Mouse (Mus musculus) right cerebral cortex, postnatal 14 days (tissue): Measurements from ENCODE around the gene C77080.
A peak's percentile ranks its signal among the peaks of the same experiment; 100 is the strongest.

ENCODE experiments used
- DNase-seq: peaks from one replicate; pipeline ENCODE4 v3.0.0; 2022

The C77080 gene

DNA sequence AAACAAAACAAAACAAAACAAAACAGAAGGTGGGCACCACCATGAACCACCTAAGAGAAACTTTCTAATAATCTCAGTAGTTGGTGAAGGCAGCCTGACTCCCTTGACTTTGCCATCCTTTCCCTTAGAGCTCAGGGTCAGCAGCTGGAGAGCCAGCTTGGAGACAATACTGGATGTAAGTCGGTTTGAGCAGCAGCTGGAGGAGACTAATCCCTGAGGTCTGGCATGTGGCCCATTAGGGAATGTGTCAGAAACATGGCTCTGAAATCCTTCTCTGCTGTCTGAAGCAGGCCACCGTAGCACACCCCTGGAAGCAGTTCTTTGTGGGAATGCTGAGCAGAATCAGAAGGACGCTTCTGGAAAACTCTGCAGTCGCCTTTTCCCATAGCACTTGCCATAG, 49.7 kb downstream of the C77080 start:
- no peak for DNase-seq

DNA sequence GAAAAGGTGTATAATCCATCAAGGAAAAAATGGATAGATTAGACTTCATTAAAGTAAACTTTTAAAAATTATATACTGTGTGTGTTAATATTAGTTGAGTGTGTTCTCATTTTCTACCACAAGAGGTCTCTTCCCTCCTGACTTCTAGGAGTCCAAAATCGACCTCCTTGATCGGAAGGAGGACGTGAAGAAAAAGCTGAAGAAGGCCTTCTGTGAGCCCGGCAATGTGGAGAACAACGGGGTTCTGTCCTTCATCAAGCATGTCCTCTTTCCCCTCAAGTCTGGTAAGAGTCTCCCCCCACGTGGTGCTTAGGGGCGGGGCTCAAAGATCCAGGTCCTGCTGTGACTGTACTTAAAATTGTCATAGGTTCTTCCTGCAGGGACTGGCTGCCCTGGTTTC, 51.7 kb downstream of the C77080 start:
- no peak for DNase-seq

DNA sequence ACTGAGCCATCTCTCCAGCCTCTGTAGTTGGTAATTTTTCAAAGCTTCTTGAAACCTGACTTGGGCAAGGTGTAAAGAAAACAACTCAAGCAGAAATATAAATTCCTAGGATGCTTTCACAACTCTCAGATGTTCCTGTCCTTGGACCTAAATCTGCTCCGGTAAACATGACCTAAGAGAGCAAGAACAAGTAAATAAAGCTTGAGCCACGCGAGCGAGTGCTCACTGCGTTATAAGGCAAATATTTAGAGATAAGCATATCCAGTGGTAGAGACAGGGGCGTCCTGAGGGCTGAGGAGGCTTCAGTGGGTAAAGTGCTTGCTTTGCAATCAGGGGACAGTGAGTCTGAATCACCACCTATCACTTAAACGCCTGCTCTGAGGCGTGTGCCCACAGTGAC, 54.4 kb downstream of the C77080 start:
- DNase-seq = no peak

DNA sequence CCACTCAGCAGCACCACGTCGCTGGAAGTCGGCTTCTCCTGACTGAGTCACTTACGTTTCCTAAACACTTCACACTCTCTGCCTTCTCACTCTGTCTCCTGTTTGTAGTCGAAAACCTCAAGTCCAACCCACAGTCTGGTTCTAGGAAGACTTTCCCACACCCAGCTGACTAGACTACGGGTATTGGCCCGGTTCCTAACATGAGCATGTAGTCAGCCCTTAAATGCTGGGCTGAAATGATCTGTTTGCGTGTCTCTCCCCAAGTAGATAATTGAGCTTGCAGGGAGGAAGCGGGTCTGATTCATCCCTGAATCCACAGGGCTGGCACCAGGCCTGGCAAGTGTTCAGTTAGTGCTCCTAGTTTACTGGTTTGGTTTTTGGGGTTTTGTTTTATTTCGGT, 56.5 kb downstream of the C77080 start:
- DNase-seq = no peak

DNA sequence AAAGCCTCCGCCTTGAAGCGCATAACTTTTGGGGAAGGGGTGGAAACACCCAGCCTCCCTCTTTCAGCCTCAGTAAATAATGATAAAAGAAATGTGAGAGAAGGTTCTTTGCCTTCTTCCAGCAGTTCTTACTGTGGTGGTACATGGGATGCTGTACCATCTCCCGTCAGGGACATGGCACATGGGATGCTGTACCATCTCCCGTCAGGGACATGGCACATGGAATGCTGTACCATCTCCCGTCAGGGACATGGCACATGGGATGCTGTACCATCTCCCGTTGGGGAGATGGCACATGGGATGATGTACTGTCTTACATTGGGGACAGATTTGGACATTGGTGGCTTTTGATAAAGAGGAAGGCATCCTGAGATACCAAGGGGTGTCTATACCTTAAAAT, 63.7 kb downstream of the C77080 start:
- DNase-seq = no peak

DNA sequence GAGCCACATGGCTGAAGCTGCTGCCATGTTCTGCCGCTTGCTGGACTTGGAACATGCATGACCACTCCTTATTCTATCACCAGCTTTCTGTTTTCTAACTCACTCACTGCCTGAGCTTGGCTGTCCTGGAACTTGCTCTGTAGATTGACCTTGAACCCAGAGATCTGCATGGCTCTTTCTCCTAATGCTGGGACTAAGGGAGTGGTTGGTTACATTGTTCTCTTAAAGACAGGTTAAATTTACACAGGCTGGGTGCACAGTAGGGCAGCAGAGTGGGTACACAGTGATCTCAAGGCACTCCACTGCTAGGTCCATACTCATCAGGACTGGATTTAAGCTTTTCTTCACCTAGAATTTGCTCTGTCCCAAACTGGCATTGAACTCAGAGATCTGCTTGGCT, 66.9 kb downstream of the C77080 start:
- no peak for DNase-seq

DNA sequence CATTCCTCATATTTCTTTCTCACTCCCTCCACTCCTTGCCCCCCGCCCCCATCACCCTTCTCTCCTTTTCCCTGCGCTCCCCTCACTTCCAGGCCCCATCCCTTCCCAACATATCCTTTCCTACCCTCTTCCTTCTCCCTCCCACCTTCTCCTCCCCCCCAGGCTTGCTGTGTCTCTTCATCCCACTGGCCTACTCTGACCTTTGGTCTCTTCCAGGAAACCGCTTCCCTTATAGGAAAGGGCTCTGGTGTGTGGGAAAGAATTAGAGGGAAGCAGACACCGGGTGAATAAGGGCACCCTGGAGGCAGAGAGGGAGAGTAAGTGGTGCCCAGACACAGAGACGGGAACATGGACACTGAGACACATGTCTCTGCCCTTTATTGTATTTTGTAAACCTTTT, 69.5 kb downstream of the C77080 start:
- no peak for DNase-seq

DNA sequence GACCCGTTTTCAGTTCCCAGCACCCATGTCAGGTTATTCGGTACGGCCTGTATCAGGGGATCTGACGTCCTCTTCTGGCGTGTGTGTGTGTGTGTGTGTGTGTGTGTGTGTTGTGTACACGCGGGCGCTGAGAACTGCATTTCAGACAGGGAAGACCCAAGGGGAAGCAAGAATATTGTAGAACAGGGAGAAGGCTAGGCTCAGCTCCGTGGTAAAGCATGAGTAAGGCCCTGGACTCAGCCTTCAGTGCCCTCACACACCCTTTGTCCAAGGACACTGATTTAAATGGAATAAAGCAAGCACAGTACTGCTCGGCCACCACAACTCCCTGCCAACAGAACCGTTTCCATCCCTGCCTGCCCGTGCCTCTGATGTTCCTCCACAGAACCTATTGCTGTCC, 70.7 kb downstream of the C77080 start:
- peak; percentile 11 for DNase-seq

DNA sequence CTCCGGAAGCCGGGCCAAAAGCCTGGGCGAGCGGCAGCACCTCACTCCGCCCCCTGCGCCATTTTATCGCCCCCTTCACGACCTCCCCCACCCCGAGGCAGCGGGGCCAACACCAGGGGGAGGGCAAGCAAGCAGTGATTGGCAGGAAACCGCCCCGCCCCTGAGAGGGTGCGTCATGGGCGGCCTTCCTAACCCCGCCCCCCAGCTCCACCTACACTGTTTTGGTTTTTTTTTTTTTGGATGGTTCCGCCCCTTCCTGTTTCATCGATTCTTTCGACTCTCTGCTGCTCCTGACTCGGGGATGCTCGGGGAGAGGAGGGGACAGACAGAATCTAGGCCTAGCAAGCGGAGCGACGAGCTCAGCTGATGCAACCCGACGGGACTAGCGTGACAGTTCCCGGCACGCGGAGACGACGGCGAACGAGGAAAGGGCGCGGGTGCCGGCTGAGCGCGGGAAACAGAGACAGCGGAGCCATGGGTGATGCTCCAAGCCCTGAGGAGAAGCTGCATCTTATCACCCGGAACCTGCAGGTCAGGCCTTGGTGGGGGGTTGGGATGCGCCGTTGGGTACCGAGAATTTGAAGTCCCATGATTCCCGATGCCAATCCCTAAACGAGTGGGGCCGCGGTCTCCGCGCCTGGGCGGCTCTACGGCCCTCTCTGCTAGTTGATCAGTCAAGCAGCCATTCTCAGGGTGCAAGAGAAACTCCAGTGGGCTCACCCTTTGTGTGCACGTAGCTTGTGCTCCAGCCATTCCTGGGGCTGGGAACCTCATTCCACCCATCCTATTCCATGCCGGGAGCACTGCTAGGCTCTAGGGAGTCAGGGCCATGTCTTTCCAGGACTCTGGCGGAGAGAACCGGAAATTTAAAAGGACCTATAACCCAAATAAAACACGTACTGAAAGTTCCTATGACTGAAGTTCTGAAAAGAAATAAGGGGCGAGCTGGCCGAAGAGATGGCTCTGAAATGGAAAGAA, 71.4 kb downstream of the C77080 start, which contains the start of the genes S100pbp and Yars:
Gene S100pbp (minus strand): TSS at position 186 of the 978 bp plus-strand sequence.
Gene Yars (plus strand): TSS at position 219 of the 978 bp plus-strand sequence.
- DNase-seq = peak; percentile 95

DNA sequence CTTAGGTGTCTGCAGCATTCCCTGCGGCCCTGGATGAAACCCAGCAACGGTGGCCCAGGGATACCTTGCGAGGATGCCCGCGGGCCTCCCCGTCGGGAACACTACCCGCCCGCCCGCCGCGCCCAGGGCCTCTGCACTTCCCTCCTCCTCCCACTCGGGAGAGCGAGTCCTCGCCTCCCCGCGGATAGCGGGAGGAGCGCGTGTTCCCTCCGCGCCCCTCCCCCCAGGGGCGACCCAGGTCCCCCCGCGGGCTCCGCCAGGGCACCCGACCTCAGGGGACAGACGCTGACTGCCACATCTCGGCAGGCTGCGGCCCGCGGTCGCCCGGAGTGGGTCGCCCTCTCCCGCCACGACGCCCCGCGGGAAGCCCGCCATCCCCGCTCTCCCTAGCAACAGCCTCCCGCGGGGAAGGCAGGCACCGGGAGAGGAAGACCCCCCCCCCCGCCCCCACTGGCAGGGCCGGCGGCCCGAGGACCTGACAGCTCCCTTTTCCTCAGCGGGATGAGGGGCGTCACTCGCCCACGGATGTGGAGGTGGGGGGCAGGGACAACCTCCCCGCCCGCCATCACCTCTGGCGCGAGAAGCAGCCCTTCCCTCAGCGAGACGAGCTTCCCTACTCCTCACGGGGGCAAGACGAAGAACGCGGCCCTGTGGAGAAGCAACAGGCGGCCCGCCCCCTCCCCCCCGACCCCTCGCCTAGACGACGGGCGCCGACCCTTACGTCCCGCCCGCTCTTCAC, 72.2 kb downstream of the C77080 start:
- peak; percentile 61 for DNase-seq

DNA sequence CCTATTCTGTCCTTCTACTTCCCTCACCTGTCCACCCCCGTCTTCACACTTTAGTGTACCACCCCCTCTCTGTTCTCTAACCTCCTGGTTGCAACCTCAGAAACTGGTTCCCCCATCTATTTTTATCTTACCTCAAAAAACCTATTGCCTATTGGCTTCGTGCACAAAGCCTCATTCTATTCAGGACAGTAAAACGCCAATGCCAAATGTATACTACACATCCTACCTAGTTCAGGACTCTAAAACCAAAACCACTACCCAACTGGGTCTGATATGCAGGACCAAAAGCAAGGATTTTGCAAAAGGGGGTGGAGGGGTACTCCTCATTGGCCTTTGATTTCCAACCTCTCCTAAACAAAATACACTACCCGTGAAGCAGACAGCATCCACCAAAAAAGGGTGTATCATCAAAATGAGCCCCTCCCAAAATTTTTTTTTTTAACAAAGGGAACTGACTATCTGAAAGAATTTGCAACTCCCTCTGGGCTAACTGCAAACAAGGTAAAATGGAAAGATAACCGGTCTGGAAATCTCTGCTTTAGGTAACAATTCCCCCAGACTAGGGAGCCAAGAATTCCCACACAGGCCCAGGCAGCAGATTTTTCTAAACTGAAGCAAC, 73.1 kb downstream of the C77080 start:
- DNase-seq = no peak

DNA sequence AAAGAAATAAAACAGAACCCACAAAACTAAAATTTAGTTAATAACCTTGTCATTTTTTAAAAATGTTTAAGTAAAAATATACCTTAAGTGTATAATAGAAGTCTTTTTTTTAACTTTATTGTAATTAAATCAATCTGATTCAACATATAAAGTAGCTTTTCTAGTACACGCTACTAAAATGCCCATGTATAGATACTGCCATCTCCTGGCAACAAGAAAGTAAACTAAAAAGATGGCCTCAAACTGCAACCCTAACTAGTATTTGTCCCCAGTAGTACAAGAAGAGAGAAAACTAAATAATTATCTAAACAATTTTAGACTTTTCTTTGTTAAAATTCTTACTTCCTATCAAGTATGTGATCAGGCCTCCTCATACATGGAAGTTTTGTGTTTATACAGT, 81.6 kb downstream of the C77080 start:
- DNase-seq = no peak

DNA sequence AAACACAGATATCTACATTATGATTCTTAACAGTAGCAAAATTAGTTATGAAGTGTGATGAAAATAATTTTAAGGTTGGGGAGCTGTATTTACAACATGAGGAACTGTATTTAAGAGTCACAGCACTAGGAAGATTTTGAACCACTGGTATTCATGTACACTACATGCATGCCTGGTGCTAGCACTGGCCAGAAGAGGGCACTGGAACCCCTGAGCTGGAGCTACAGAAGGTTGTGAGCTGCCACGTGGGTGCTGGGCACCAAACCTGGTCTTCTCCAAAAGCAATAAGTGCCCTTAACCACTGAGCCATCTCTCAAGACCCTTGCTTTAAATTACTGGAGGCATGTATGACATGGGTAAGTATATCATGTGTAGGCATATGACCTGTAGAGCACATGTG, 88.7 kb downstream of the C77080 start:
- no peak for DNase-seq
